In genomic region chr12:99244264-99244663, GRCm38 (mm10) we compare ENCODE assay signal across 22 mouse cellular contexts.
"Had no signal": no experiment of that assay in that cellular context is flagged by ENCODE, and none has a peak within 500 bp of the region (broad histone marks: within the 10 kb centered on the region; RNA-seq: fewer than 3 reads in every experiment).

No protein-coding gene starts in this region.

- ATAC-seq: hindbrain, postnatal 0 days; intestine, embryonic 16.5 days had no signal

- H3K4me2 ChIP-seq: heart, embryonic 11.5 days; heart, embryonic 13.5 days; heart, embryonic 15.5 days; hindbrain, embryonic 13.5 days; hindbrain, embryonic 15.5 days; limb, embryonic 12.5 days had no signal

- H3K9ac ChIP-seq: heart, embryonic 13.5 days; heart, embryonic 15.5 days; hindbrain, embryonic 13.5 days; hindbrain, embryonic 15.5 days; limb, embryonic 12.5 days had no signal

- DNase-seq: gastrocnemius, postnatal 14 days; gastrocnemius, postnatal 36 days; heart, adult 11 months; heart, adult 2 months; heart, postnatal 14 days; heart, postnatal 36 days; kidney, adult 11 months; kidney, adult 8-10 months; kidney, postnatal 10 days; kidney, postnatal 25 days; kidney, postnatal 4 days had no signal

- H3K27ac ChIP-seq: heart, adult 2 months; heart, embryonic 13.5 days; heart, embryonic 15.5 days; hindbrain, embryonic 13.5 days; hindbrain, embryonic 15.5 days; hindbrain, postnatal 0 days; layer of hippocampus, adult 2 months; left cerebral cortex, adult 2 months; limb, embryonic 10.5 days; limb, embryonic 12.5 days had no signal

- H3K27me3 ChIP-seq: heart, embryonic 13.5 days; heart, embryonic 15.5 days; hindbrain, embryonic 13.5 days; hindbrain, embryonic 15.5 days; limb, embryonic 12.5 days had no signal

- H3K9me3 ChIP-seq: heart, embryonic 13.5 days; heart, embryonic 15.5 days; hindbrain, embryonic 13.5 days; hindbrain, embryonic 15.5 days; limb, embryonic 10.5 days; limb, embryonic 12.5 days had no signal

- H3K36me3 ChIP-seq: heart, embryonic 13.5 days; heart, embryonic 15.5 days; hindbrain, embryonic 13.5 days; hindbrain, embryonic 15.5 days; limb, embryonic 10.5 days; limb, embryonic 12.5 days had no signal

- H3K4me3 ChIP-seq: heart, adult 2 months; heart, embryonic 13.5 days; heart, embryonic 15.5 days; hindbrain, embryonic 13.5 days; hindbrain, embryonic 15.5 days; layer of hippocampus, adult 2 months; left cerebral cortex, adult 2 months; limb, embryonic 10.5 days; limb, embryonic 12.5 days had no signal
